Mouse (Mus musculus) limb, embryonic 12.5 days (tissue): ENCODE measurements around the gene Stoml3. TPM values are rescaled to one million over a fixed set of nuclear protein-coding genes. Genes with fewer than 3 reads are reported as not detected.
A peak's percentile ranks its signal among the peaks of the same experiment; 100 is the strongest.

Source experiments
- ATAC-seq: fragments of 200-750 bp; cut with Nextera tagmentation; 2 replicates; pipeline ENCODE4 v1.8.0; 2017; ENCODE audit warnings: low read depth, moderate TSS enrichment; ENCODE audit not compliant: insufficient number of reproducible peaks, insufficient read depth, low FRiP score, low TSS enrichment
- H3K27ac ChIP-seq: fragments of 300-500 bp; sonication (generic); 2 replicates; pipeline ENCODE4 v1.5.1; 2016; ENCODE audit warnings: mild to moderate bottlenecking, moderate library complexity
- H3K27me3 ChIP-seq: fragments of 300-500 bp; sonication (generic); 2 replicates; pipeline ENCODE4 v1.6.1; 2016; ENCODE audit warnings: mild to moderate bottlenecking, moderate library complexity
- H3K36me3 ChIP-seq: fragments of 300-500 bp; sonication (generic); 2 replicates; pipeline ENCODE4 v1.6.1; 2016; ENCODE audit warnings: mild to moderate bottlenecking, moderate library complexity
- H3K4me1 ChIP-seq: fragments of 300-500 bp; sonication (generic); replicated peaks from 2 replicates; pipeline ENCODE4 v1.6.1; 2016
- H3K4me2 ChIP-seq: fragments of 300-500 bp; sonication (generic); 2 replicates; pipeline ENCODE4 v1.6.1; 2016; ENCODE audit warnings: mild to moderate bottlenecking, moderate library complexity
- H3K4me3 ChIP-seq: fragments of 300-500 bp; sonication (generic); replicated peaks from 2 replicates; pipeline ENCODE4 v1.5.1; 2016; ENCODE audit warnings: mild to moderate bottlenecking
- H3K9ac ChIP-seq: fragments of 300-500 bp; sonication (generic); replicated peaks from 2 replicates; pipeline ENCODE4 v1.6.1; 2016; ENCODE audit warnings: mild to moderate bottlenecking, moderate library complexity
- H3K9me3 ChIP-seq: fragments of 300-500 bp; sonication (generic); 2 replicates; pipeline ENCODE4 v1.6.1; 2016; ENCODE audit warnings: mild to moderate bottlenecking, moderate library complexity
- WGBS: fragments of 180-500 bp; shearing (Covaris S2); methylation state at CpG from one replicate; pipeline ENCODE4 v1.1.7; 2016; 5-methylcytosine and 5-hydroxymethylcytosine counted together
- polyA plus RNA-seq: library from polyadenylated mRNA; unstranded; fragments of >200 nt; fragmentation: Nextera tagmentation; extraction: Ambion mirVana; gene quantifications from 2 replicates; pipeline ENCODE4 v1.2.1, GENCODE M21; 2016

Gene Stoml3
- polyA plus RNA-seq, 1 experiment from 2014 or later: not detected

GRCm38 (mm10) chr3:53477468-53477867 lies 11.0 kb upstream of the Stoml3 start:
- Histone ChIP-seq H3K36me3 (peaks cover 93% of the 10 kb centered on the region), H3K27ac (no peak overlapping the region)
- no peak for ATAC-seq

GRCm38 (mm10) chr3:53478419-53479046 lies 9.9 kb upstream of the Stoml3 start:
- no peaks in the 10 kb centered on the region for H3K9me3 ChIP-seq
- WGBS: 96% methylated on average over 30 of the region's 30 CpGs
- no peaks in the 10 kb centered on the region for H3K27me3 ChIP-seq
- no peak overlapping the region for H3K4me3 ChIP-seq
- no peak for ATAC-seq
- H3K9ac ChIP-seq: no peak overlapping the region
- H3K27ac ChIP-seq: no peak overlapping the region
- peaks cover 88% of the 10 kb centered on the region for H3K36me3 ChIP-seq
- H3K4me2 ChIP-seq: no peak overlapping the region
- no peaks in the 10 kb centered on the region for H3K4me1 ChIP-seq

More at GRCm38 (mm10) chr3:53477468-53477867, 11.0 kb upstream of the Stoml3 start:
- no peak overlapping the region for H3K4me2 ChIP-seq
- H3K9ac ChIP-seq: no peak overlapping the region
- no peaks in the 10 kb centered on the region for H3K27me3 ChIP-seq
- no peaks in the 10 kb centered on the region for H3K9me3 ChIP-seq
- 87% methylated on average over 17 of the region's 17 CpGs for WGBS
- no peak overlapping the region for H3K4me3 ChIP-seq
- no peaks in the 10 kb centered on the region for H3K4me1 ChIP-seq

- no peaks in the 10 kb centered on the region for H3K27me3 ChIP-seq
- no peaks in the 10 kb centered on the region for H3K9me3 ChIP-seq
- no peak overlapping the region for H3K4me2 ChIP-seq
- H3K4me3 ChIP-seq: no peak overlapping the region
- ATAC-seq: no peak
- peaks cover 43% of the 10 kb centered on the region for H3K36me3 ChIP-seq
- peaks cover 9% of the 10 kb centered on the region; the same call in 1 of the 2 replicates for H3K4me1 ChIP-seq
- no peak overlapping the region for H3K27ac ChIP-seq
- WGBS: 86% methylated on average over 8 of the region's 8 CpGs
- no peak overlapping the region for H3K9ac ChIP-seq
These were observed 4.9 kb upstream of the Stoml3 start for GRCm38 (mm10) chr3:53483414-53484059.

DNA sequence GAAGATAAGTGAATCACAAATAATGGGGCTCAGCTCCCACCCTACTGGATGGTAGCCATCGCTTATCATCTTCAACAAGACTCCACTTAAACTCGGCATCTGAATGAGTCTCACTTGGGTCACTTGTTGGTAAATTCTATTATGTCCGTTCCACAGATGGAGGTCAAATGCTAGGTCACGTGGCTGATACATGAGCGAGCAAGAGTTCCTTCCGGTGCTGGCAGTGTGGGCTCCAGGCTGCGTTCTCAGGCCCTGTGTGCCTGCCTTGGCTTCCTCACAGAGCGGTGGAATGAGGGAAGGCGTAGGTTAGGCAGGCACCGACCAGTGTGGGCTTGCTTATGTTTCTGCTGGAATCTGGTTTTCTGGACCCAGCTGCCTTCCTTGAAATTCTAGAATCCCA lies 1.9 kb upstream of the Stoml3 start:
- no peaks in the 10 kb centered on the region for H3K27me3 ChIP-seq
- H3K9ac ChIP-seq: no peak overlapping the region
- H3K4me1 ChIP-seq: peaks cover 9% of the 10 kb centered on the region; the same call in 1 of the 2 replicates
- H3K4me3 ChIP-seq: no peak overlapping the region
- H3K36me3 ChIP-seq: peaks cover 17% of the 10 kb centered on the region
- no peak overlapping the region for H3K4me2 ChIP-seq
- H3K27ac ChIP-seq: no peak overlapping the region
- no peaks in the 10 kb centered on the region for H3K9me3 ChIP-seq
- WGBS: 83% methylated on average over 10 of the region's 10 CpGs
- ATAC-seq: no peak

GRCm38 (mm10) chr3:53486996-53487576 lies 1.4 kb upstream of the Stoml3 start:
- no peak overlapping the region for H3K27ac ChIP-seq
- 0 out of 2 replicates have a peak overlapping the region, but pooled peaks have one; percentile 3 for H3K9ac ChIP-seq
- no peak overlapping the region for H3K4me3 ChIP-seq
- no peaks in the 10 kb centered on the region for H3K9me3 ChIP-seq
- peaks cover 9% of the 10 kb centered on the region; the same call in 1 of the 2 replicates for H3K4me1 ChIP-seq
- ATAC-seq: no peak
- H3K36me3 ChIP-seq: peaks cover 12% of the 10 kb centered on the region
- H3K4me2 ChIP-seq: no peak overlapping the region
- no peaks in the 10 kb centered on the region for H3K27me3 ChIP-seq
- WGBS: 63% methylated on average over 9 of the region's 9 CpGs

GRCm38 (mm10) chr3:53498351-53498905 lies 10.0 kb downstream of the Stoml3 start:
- no peak overlapping the region for H3K4me2 ChIP-seq
- WGBS: 73% methylated on average over 6 of the region's 6 CpGs

GRCm38 (mm10) chr3:53502428-53502827 lies 14.0 kb downstream of the Stoml3 start:
- H3K36me3 ChIP-seq: no peaks in the 10 kb centered on the region
- no peak overlapping the region for H3K4me2 ChIP-seq
- no peaks in the 10 kb centered on the region for H3K9me3 ChIP-seq
- H3K4me3 ChIP-seq: no peak overlapping the region
- no peaks in the 10 kb centered on the region for H3K27me3 ChIP-seq
- no peak for ATAC-seq
- no peak overlapping the region for H3K9ac ChIP-seq
- no peaks in the 10 kb centered on the region for H3K4me1 ChIP-seq
- 80% methylated on average over 6 of the region's 6 CpGs for WGBS
- H3K27ac ChIP-seq: no peak overlapping the region

More at GRCm38 (mm10) chr3:53498351-53498905, 10.0 kb downstream of the Stoml3 start:
- ATAC-seq: no peak
- no peak overlapping the region for H3K27ac ChIP-seq
- no peaks in the 10 kb centered on the region for H3K9me3 ChIP-seq
- H3K4me3 ChIP-seq: no peak overlapping the region
- H3K36me3 ChIP-seq: no peaks in the 10 kb centered on the region
- H3K27me3 ChIP-seq: no peaks in the 10 kb centered on the region
- H3K9ac ChIP-seq: no peak overlapping the region
- no peaks in the 10 kb centered on the region for H3K4me1 ChIP-seq

- no peaks in the 10 kb centered on the region for H3K9me3 ChIP-seq
- H3K4me2 ChIP-seq: no peak overlapping the region
- no peak overlapping the region for H3K4me3 ChIP-seq
- no peaks in the 10 kb centered on the region for H3K36me3 ChIP-seq
- no peak overlapping the region for H3K27ac ChIP-seq
- H3K4me1 ChIP-seq: no peaks in the 10 kb centered on the region
- 57% methylated on average over 5 of the region's 5 CpGs for WGBS
- H3K9ac ChIP-seq: no peak overlapping the region
- ATAC-seq: no peak
- H3K27me3 ChIP-seq: no peaks in the 10 kb centered on the region
These were observed 24.6 kb downstream of the Stoml3 start for GRCm38 (mm10) chr3:53513096-53513495.

- no peak for ATAC-seq
- H3K4me3 ChIP-seq: no peak overlapping the region
- no peaks in the 10 kb centered on the region for H3K9me3 ChIP-seq
- no peaks in the 10 kb centered on the region for H3K36me3 ChIP-seq
- H3K4me2 ChIP-seq: no peak overlapping the region
- no peak overlapping the region for H3K27ac ChIP-seq
- no peaks in the 10 kb centered on the region for H3K4me1 ChIP-seq
- no peaks in the 10 kb centered on the region for H3K27me3 ChIP-seq
- WGBS: 85% methylated on average over 4 of the region's 4 CpGs
- no peak overlapping the region for H3K9ac ChIP-seq
These were observed 26.0 kb downstream of the Stoml3 start for GRCm38 (mm10) chr3:53514221-53515065.

- WGBS: 88% methylated on average over 10 of the region's 10 CpGs
- H3K9me3 ChIP-seq: no peaks in the 10 kb centered on the region
- H3K4me1 ChIP-seq: no peaks in the 10 kb centered on the region
- H3K4me2 ChIP-seq: no peak overlapping the region
- H3K27ac ChIP-seq: no peak overlapping the region
- H3K36me3 ChIP-seq: no peaks in the 10 kb centered on the region
- no peak for ATAC-seq
- H3K4me3 ChIP-seq: no peak overlapping the region
- no peaks in the 10 kb centered on the region; the same call in 1 of the 2 replicates for H3K27me3 ChIP-seq
- H3K9ac ChIP-seq: no peak overlapping the region
These were observed 34.3 kb downstream of the Stoml3 start for GRCm38 (mm10) chr3:53522794-53523193.
